Mouse (Mus musculus): Measurements from ENCODE around the gene Gnai2.

The Gnai2 gene

GRCm38 (mm10) chr9:107635279-107636028 lies at the start of gene Gnai2:
TSS of gene Gnai2 (minus strand) at chr9:107635367.
- DNase-seq (ENCODE audit: low read depth): peak; percentile 96

DNA sequence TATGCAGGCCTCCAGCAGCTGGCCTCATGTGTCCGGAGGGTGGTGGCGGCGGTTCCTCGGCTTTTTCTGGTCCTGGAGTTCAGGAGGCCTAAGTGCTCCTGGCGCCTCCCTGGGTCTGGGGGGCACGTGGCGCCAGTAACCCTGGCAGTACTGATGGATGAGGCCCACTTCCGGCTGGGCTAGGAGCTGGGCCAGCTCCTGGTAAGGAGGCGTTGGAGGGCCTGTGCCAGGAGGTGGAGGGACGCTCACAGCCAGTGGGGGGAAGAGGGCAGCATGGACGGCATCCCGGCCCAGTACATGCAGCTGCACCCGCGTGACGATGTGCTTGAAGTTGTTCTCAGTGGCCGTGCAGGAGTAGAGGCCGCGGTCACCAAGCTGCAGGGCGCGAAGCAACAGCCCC lies 47.2 kb upstream of the Gnai2 start:
- DNase-seq (ENCODE audit: low read depth): no peak

DNA sequence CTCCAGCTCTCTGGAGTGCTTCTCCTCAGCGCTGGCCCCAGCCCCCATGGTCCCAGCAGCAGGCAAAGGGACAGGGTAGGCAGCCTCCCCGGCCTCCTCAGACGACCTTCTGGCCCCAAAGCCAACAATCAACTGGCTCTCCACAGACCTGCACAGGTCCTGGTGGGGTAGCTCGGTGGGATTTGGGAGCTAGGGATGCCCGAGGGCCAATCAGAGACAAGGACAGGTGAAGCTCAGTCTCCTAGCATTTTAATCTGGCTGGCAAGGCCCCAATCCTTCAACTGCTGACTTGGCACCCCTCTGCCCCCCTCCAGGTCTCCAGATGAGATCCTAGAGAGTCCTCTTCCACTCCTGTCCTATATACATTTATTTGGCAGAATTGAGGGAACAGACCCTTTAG lies 44.3 kb upstream of the Gnai2 start, which contains the start of gene Gnat1:
Gene Gnat1 (minus strand): TSS at position 212 of the 400 bp plus-strand sequence.
- no peak for DNase-seq (ENCODE audit: low read depth)

DNA sequence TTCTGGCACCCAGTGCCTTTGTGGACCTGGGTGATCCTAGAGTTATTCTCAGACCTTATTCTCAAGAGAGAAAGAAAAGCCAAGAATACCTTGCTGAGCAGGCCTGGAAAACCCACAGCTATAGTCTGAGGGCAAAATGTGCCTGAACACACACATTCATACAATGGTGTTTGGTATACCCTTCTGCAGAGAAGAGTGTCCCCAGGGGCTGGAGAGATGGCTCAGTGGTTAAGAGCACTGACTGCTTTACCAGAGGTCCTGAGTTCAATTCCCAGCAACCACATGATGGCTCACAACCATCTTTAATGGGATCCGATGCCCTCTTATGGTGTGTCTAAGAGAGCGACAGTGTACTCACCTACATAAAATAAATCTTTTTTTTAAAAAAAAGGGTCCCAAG lies 43.7 kb upstream of the Gnai2 start:
- DNase-seq (ENCODE audit: low read depth): no peak

GRCm38 (mm10) chr9:107677819-107678526 lies 42.8 kb upstream of the Gnai2 start:
- DNase-seq (ENCODE audit: low read depth): peak; percentile 78

DNA sequence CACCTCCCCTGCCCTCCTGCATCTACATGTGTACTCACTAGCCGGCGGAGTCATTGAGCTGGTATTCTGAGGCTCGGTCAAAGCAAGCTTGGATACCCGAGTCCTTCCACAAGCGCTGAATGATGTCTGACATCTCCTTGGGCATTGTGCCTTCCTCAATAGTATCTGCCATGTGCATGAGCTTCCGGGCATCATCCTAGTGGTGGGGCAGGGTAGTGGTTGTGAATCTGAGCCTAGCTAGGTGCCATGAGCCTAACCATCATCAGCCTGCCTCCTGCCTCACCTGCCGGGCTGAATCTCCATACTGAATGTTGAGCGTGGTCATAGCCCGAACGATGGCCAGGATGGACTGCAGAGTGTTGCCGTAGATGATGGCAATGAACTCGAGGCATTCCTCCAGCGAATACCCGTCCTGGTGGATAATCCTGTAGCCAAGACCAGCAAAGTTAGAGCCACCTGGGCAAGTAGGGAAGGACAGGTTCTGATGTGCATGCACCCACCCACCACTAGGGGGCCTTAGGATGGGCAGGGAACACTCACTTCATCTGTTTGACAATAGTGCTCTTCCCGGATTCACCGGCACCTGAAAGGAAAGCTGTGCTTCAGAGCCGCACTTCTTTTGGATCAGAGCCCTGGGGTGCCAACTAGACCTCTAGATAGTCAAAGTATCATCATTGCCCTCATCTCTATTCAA lies 42.1 kb upstream of the Gnai2 start:
- DNase-seq (ENCODE audit: low read depth): peak; percentile 28

GRCm38 (mm10) chr9:107676302-107676701 lies 41.1 kb upstream of the Gnai2 start:
- DNase-seq (ENCODE audit: low read depth): no peak

DNA sequence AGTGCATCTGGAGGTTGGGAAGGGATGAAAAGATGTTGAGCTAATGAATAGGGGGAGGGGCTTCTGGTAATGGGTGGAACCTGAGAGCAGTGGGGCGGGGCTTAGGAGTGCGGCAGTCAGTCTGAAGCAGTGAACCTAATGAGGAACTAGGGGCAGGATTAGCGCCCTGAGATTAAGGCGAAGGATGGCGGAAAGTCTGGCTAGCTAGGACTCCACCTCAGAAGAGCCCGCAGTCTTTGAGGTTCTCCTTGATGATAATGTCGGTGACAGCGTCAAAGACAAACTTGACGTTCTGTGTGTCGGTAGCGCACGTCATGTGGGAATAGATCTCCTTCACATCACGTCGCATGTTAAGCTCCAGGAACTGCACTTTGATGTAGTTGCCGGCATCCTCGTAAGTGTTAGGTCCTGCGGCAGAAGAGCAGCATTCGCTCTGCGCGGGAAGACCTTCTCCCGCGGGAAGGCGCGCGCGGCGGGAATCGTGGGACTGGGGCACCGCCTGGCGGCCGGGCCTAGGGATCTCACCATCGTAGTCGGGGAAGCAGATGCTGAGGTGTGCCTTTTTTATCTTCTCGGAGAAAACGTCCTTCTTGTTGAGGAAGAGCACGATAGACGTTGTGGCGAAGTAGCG lies 40.6 kb upstream of the Gnai2 start:
- DNase-seq (ENCODE audit: low read depth): peak; percentile 32

- no peak for DNase-seq (ENCODE audit: low read depth)
These were observed 39.7 kb upstream of the Gnai2 start for GRCm38 (mm10) chr9:107674609-107675429.

DNA sequence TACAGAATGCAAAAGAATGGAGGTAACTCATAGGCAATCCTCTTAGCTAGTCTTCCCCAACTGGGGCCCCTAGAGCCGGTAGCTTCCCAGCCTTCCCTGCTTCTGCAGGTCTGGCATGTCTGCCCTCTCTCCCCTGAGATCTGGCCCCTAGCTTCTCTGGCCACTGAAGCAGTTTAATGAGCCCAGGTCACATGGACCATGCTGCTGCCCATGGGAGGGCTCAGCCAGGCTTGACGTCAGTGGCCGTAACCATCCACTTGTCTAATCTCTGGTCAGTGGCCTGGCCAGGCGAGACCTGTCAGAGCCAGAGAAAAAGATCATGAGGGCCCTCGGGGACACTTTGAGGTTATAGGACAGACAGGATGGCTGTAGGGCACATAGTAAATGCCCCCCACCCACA lies 35.1 kb upstream of the Gnai2 start:
- DNase-seq (ENCODE audit: low read depth): no peak

- DNase-seq (ENCODE audit: low read depth): no peak
These were observed 34.3 kb upstream of the Gnai2 start, which contains the start of gene Slc38a3 for GRCm38 (mm10) chr9:107669480-107669945. TSS of gene Slc38a3 (minus strand) at chr9:107669530.

DNA sequence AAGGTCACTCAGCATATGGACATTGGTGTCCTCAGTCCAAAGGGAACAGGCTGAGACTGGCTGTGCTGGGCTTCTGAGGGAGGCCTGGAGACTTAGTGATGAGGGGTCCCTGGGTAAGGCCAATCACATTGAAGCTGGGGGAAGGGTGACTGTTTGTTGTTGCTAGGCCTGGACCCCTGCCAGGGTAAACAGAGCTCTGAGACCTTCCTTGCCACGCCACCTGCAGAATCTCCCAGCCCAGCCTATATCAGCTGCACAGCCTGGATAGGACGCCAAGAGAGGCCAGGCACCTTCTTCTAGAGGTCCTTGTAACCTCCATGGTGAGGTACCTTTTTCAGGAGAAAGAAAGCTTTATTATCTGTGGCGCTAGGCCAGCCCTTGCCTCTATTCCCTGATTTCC lies 33.7 kb upstream of the Gnai2 start:
- no peak for DNase-seq (ENCODE audit: low read depth)

DNA sequence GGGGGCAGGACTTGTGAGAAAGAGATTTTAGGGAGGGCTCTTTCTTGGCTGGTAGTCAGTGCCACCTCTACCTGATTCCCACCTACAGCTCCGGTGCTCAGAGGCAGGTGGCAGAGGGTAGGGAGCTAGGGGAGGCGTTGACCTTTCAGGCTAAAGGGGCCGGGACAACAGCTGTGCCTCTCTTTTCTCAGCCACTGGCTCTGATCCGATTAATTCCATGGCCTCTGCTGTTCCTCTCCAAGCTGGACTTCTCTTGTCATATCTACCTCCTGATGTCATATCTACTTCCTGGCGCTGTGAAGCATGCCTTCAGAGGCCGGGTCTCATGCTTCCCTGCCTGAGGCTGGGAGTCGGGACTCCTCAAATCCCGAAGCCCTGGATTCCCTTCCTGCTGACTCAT lies 32.8 kb upstream of the Gnai2 start:
- no peak for DNase-seq (ENCODE audit: low read depth)

GRCm38 (mm10) chr9:107667219-107667618 lies 32.1 kb upstream of the Gnai2 start:
- no peak for DNase-seq (ENCODE audit: low read depth)

- DNase-seq (ENCODE audit: low read depth): no peak
These were observed 31.6 kb upstream of the Gnai2 start for GRCm38 (mm10) chr9:107666751-107667205.

- no peak for DNase-seq (ENCODE audit: low read depth)
These were observed 30.1 kb upstream of the Gnai2 start for GRCm38 (mm10) chr9:107665308-107665707.

DNA sequence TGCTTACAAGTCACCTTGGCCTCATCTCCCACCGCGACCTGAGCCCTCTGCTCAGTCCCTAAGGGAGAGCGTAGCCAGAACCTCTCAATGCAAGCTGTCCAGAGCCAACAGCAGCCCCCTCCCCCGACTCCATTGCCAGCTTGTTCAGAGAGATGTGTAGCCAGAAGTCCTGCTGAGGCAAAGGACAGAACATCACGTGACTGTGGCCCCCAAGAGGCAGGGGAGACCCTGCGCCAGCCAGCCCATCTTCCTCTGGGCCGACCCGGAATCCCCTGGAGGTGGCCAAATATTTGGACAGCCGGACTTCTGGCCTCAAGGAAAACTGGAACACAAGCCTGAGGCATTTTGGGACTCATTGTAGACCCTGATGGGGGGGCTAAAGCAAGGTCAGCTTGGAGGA lies 28.4 kb upstream of the Gnai2 start:
- DNase-seq (ENCODE audit: low read depth): no peak

GRCm38 (mm10) chr9:107662342-107662741 lies 27.2 kb upstream of the Gnai2 start:
- no peak for DNase-seq (ENCODE audit: low read depth)

GRCm38 (mm10) chr9:107660777-107661176 lies 25.6 kb upstream of the Gnai2 start:
- no peak for DNase-seq (ENCODE audit: low read depth)

DNA sequence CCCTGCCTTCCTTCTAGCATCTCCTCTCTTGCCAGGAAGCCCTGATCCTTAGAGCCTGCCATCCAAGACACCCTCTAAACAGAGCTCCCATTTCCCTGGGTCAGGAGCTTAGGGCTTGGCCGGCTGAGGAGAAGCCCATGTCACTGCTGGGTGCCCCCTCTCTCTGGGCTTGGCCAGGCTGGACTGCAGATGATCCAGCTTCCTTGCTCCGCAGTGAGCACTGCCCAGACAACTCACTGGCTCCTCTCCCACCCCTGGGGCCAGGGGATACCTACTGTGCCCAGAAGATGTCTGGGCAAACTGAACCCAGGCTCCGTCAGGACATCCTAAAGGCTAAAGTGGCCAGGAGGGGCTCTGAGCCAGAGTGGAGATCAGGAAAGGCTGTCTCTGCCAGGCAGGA lies 24.8 kb upstream of the Gnai2 start:
- DNase-seq (ENCODE audit: low read depth): no peak

GRCm38 (mm10) chr9:107659551-107659950 lies 24.4 kb upstream of the Gnai2 start:
- no peak for DNase-seq (ENCODE audit: low read depth)

All from c-Kit-positive CD71-negative TER-119-negative erythroid progenitor cells, embryonic 14.5 days (primary cell).